Mouse (Mus musculus) regulatory T cell (primary cell): ENCODE measurements around the gene Crxos.

Source experiments
- in situ Hi-C: fragments of 300-600 bp; cut with MboI, MseI; formaldehyde crosslinking; loops from one replicate; pipeline ENCODE4 v1.15.1; 2025; ENCODE audit warnings: high pct_unique_total_duplicates

Crxos gene

DNA sequence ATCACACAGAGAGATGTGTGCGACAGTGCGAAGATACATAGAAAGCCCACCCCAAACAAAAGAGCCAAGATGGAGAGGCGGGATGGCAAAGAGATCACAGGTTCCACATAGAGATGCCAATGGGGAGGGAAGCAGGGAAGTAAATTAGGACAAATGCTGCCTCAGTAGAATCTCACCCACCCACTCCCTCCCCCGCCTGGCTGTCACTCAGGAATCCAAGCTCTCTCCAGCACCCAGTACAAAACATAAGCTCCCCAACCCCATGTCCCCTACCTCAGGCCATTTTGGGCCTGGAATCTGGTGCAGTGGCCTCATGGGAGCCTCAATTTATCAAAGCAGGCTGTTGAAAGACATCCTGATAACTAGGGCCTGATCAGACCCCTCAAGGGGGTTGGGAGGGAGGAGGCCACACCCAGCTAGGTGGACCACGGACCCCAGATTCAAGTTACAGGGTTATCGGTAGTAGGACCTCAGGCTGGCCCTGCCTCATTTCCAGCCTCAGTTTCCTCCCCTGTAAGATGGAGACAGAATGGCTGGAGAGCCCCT is 38.3 kb downstream of the Crxos start:
- in situ Hi-C loops, result no loop called here

DNA sequence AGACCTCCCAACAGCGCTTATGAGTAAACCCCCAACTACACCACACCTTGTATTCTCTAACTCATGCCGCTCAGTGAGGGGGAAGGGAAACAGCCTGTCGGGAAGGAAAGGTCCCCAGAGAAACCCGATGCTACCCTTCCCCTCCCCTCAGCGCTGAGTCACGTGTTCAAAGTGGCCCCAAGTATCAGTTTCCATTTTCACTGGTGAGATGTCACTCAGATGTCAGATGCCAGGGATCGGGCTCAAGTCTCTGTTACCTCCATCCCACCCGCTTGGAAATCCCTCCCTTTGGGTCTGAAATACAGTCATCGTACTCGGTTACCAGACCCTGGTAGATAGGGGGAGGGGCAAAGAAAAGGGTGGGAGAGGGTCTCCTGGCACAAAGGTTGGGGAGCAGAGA is 39.4 kb downstream of the Crxos start:
- in situ Hi-C loops, result no loop called here

DNA sequence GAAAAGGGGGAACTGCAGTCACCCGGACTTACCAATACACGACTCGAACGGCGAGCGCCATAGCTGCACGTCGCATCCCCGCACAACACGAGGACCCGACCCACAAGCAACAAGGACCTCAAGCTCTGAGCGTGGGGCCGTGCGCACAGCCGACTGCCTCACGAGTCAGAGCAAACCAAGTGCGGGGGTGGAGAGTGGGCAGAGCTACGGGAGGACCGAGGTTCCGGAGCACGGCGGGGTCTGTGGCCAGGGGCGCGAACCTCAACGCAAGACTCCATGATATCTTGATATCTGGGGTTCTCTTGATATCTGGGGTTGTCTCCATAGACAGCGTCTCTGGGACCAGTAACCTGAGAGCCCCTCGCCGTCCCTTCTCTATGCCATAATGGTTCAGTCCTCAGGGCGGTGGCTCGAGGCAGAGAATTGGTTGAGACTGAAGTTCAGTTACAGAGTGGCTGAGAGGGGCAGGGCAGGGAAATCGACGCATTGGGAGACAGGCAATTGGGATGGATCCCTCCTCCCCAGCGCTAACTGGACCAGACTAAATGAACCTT is 39.9 kb downstream of the Crxos start, which contains the start of gene Selenow:
TSS of gene Selenow (minus strand) at position 183 of the 554 bp plus-strand sequence.
- in situ Hi-C loops, result no loop called here

DNA sequence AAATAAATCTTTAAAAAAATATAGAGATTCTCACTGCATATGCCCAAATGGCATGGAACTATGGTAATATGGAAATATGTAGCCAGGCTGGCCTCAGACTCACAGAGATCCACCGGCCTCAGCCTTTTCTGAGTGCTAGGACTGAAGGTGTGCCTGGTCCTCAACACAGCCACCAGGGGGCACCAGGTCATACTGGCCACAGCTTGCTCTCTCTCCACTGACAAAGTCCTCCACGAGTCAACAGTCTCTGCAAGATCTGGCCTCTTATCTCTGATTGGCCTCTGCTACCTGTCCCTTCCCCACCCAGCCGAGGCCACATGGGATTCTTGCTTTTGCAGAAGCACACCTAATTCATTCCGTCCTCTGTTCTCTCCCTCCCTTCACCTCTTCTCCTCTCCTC is 47.5 kb downstream of the Crxos start:
- in situ Hi-C loops, result no loop called here

DNA sequence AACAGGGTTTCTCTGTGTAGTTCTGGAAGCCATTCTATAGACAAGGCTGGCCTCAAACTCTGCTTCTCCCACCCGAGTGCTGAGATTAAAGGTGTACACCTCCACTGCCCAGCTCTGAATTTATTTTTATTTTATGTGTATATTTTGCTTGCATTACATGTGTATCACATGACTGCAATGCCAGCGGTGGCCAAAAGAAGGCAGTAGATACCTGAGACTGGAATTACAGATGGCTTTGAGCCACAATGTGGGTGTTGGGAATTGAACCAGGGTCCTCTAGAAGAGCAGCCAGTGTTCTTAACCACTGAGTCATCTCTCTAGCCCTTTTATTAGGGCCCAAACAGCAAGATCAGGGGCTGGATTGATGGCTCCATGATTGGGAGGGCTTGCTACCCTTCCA is 48.1 kb downstream of the Crxos start:
- in situ Hi-C loops, result no loop called here

DNA sequence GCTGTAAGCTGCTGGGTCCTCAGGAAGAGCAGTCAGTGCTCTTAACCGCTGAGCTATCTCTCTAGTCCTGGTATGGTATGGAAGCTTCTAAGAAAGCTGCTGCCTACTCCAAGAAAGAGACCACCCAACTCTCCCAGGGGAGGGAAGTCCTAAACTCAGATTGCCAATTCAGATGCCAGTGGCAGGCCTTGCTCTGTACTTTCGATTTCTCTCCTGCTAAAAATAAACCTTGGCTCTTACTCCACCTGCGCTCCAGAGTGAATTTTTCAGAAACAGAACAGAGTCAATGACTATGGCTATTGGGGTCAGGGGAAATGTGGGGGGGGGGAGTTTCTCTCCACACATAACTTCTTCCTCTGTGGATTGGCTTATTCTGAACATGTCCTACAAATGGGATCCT is 49.2 kb downstream of the Crxos start:
- in situ Hi-C loops, result no loop called here

DNA sequence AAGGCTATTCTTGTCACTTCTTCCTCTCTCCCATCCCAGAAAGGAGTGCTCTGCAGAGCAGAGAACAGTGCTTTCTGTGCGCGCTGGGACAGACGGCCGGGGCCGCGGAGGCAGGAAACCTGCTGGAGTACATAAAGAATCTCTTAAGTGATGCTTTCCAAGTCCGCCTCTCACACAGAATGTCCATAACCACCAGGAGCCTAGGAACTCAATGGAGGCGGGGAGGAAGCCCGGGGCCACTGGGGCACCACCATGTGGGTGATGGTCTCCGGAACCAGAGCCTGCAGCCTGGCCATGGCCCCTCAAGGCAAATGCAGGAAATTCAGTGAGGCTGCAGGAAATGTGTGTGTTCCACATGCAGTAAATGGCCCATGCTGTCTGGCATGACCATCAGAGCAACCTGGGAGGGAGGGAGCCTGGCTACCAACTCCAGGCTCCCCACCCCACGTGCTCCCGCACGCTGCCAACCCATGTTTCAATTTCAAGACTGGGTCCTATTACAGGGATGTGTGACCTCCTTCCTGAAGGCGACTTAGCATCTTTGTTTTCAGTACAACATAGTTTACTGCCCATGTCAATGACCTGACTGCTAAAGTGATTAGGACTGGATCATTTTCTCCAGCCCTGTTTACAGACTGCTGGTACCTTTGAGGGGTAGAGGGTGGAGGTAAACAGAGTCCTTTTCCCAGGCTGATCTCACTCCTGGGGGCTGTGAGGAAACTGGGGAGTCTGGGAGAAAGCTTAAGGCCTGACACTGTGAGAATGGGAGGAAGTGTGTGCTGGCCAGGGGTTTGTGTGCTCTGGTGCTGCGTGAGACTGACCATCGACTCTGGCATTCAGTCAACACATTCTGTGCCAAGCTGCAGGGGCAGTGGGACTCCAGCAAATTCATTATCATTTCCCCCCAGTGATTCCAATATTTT is 51.3 kb downstream of the Crxos start:
- in situ Hi-C loops, result no loop called here

DNA sequence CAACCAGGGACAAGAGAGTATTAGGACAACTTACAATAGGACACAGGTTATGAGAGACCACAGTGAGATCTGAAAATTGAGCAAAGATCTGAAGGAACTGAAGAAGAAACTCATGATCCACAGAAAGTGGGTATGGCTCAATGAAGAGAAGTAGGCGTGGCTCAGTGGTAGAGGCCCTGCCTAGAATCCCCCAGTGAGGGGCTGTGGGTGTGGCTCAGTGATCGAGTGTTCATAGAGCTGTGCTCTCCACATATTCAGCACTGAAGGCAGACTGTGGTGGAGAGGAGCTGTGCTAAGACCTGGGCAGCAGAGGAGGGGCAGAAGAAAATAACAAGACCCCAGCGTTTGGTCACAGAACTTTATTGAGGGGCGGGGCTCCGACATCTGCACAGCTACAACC is 55.1 kb downstream of the Crxos start:
- in situ Hi-C loops, result no loop called here

DNA sequence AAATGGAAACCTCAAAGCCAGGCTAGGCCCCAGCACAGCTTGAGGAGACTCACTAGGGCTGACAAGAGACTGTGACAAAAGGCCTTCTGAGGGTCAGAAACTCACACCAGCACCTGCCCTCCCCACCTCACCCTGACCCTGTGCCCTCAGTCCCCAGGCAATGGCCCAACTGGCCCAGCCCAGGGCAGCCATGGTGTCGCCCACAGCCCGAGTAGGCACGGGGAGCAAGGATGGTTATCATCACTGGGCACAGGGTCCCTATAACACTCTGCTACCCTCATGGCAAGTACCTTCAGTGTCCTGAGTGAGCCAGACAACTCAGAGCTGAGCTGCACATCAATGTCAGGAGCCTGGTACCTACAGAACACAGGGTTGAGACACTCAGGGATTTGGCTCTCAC is 56.2 kb downstream of the Crxos start:
- in situ Hi-C loops, result no loop called here

DNA sequence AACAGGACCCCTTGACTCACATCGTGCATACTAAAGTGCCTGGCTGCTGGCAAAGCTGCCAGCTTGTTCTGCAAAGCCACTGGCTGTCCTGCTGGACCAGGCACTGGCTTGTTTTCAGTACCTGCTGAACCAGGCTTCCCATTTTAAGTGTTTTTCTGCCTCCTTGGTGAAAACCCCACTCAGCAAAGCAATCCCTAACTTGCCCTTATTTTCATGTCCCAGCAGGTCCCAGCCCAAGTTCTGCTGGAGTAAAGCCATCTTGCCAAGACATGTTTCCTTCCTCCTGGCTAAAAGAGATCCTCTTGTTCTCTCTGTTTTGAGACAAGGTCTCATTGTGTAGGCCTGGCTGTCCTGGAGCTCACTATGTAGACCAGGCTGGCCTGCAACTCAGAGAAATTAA is 61.9 kb downstream of the Crxos start:
- in situ Hi-C loops, result no loop called here

DNA sequence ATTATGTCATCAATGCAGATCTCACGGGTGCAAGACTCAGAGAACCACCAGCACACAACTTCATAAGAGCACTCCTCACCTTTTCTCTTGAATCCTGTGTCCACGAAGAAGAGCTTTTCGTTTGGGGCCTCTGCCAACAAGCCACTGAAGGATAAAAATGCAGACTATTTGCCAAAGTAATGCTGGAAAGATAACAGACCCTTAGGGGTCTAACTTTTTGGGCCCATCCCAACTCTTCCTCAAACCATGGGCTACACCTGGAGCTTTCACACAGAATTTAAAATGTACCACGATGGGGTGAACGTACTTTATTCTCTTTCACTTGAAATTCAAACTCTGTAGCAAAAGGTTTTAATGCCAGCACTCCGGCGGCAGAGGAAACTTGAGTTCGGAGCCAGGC is 62.8 kb downstream of the Crxos start:
- in situ Hi-C loops, result no loop called here

DNA sequence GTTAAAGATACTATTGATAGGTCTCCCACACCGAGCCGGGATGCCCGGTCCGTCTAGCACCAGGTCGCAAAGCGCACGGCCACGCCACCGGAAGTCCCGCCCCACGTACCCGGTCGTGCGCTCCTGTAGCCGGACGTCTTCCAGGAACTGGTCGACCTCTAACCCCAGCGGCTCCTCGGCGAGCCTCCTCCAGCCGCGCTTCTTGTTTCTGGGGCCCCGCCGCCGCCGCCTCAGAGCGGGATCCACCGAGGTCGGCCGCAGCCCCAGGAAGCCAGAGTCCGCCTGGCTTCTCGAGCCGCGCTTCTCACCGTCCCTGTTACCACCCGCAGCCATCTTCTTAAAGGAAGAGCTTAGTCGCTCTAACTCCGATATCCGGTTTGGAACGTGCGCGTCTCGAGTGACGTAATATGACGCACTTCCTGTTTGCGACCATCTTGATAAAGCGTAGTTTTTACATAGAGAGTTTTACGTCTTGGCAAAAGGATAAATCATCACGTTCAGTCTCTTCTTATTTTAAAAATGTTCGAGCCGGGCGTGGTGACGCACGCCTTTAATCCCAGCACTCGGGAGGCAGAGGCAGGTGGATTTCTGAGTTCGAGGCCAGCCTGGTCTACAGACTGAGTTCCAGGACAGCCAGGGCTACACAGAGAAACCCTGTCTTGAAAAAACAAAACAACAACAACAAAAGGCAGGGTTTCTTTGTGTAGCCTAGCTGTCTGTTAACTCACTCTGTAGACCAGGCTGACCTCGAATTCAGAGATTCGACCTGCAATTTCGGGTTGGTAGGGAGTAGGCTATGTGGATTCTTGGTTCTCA is 63.5 kb downstream of the Crxos start, which contains the start of gene Nop53:
TSS of gene Nop53 (minus strand) at position 354 of the 816 bp plus-strand sequence.
- in situ Hi-C loops, result no loop called here

DNA sequence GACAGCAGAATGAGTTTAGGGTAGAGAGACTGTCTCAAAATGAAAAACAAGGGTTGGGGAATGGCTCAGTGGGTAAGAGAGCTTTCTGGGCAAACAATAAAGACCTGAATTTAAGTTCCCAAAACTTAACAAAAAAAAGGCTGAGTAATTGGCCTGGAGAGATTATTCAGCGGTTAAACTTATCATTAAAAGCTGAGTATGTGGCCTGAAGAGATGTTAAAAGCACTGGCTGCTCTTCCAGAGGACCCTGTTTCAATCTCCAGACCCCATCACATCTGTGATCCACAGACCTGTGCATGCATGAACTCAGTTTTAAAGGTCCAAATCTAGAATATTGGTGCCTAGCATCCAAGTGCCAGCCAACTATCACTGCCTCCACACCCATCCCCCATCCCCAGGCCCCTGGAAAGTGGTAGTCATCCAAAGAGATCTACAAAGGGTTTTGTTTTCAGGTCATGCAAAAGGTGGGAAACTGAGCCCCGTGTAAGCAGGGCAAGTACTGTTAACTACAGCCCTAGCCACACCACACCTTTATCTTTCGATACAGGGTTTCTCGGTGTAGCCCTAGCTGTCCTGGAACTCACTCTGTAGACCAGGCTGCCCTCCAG is 65.3 kb downstream of the Crxos start:
- in situ Hi-C loops, result no loop called here

DNA sequence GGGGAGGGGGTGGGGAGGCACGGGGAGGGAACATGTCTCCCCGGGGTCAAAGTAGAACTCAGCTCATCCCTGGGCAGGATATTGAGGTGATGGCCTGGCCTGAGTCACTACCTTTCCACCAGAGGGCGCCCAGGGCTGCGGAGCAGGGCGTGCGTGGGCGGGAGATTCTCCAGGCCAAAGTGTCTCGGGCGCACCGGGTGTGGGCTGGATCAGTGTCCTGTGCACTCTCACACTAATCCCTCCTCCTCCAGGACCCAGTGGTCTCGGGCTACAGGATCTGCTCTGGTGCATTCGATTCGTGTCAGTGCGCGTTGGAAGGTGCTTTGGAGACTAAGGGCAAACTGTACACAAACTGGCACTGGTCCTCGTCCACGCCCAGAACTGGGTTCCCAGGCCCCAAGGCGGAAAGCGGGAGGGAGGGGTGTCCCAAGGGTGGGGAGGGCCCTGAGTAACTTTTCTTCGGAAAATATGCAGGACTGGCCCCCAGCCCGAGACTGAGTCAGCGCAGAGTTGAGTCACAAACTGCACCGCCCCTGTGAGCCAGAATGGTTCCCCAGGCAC is 66.0 kb downstream of the Crxos start:
- in situ Hi-C loops, result no loop called here

DNA sequence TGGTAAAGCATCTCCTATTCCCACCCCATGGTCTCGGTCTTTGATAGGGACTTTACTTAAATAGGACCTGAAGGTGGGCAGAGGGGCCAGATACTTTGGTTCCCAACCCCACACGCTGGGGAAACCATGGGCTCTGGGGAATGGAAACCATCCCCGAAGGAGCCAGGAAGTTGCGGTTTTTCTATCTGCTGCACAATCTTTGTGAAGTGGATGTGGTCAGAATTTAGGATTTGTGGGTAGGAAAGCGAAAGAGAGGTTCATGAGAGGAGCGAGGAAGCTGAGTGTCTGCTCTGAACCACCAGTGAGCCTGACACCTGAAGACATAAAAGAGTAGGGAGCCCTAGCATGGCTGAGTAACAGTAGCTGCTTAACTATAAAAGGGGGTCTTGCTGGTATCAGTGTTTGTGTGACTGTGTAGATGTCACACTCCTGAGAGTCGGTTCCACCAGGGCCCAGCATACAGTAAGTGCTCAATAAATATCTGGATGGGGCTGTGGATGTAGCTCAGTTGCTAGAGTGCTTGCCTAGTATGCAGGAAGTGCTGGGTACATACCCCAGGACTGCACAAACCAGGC is 66.9 kb downstream of the Crxos start:
- in situ Hi-C loops, result no loop called here

DNA sequence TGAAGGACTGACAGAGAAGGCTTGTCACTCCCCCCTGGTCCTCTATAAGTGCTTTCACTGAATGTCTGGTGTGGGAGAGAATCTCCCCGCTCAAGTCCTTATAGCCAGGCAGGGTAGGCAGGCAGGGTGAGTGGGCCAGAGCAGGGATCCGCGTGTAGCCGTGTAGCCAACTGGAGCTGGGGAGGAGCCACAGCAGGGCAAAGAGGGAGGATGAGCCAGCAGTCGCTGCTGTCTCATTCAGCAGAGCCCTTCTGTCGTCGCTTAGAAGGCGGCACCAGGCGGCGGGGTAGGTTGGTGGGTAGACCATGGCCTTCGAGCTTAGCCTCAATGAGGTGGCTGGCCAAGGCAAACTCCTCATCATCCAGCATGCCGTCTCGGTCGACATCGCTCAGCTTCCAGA is 67.6 kb downstream of the Crxos start:
- in situ Hi-C loops, result no loop called here

DNA sequence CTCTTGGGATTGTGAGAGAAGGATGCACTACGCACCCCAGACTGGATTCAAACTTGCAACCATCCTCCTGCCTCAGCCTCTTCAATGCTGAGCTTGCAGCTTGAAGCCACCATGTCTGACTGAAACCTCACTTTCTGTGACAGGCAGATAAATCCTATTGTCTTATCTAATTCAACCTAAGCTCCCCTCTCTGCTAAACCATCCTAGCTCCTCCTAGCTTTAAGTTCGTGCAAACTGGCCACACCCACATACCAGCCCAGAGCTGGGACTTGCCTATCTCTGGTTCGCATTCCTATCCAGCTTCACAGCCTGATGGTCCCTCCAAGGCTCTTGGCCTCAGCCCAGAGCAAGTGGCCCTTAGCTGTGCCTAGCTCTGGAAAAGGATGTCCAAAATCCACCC is 70.0 kb downstream of the Crxos start:
- in situ Hi-C loops, result no loop called here
